Mouse (Mus musculus): ENCODE data around the gene Ubxn7.

GRCm38 (mm10) chr16:32400267-32400666 lies 68.2 kb downstream of the Ubxn7 start, which contains the start of gene Tm4sf19:
- TF ChIP-seq POLR2A (IDR thresholded peaks at IDR 0.05; ENCODE audit: borderline replicate concordance, extremely low read depth, low read depth, low read length) = no peak
- TF ChIP-seq CTCF (IDR thresholded peaks at IDR 0.05; ENCODE audit: insufficient read depth, low read length) = no peak
